Mouse (Mus musculus): Measurements from ENCODE around the gene Atp2b4. TPM values are rescaled to one million over a fixed set of nuclear protein-coding genes. Genes with fewer than 3 reads are reported as not detected.
A peak's percentile ranks its signal among the peaks of the same experiment; 100 is the strongest.
"Not testable (repeated sequence)": the region's sequence is repeated elsewhere in the genome, so short reads cannot be mapped to it uniquely, and the experiment has no call there.

The Atp2b4 gene
- polyA plus RNA-seq, 1 experiment from 2014 or later: 9.6 TPM

GRCm38 (mm10) chr1:133688301-133688700, 112.5 kb downstream of the Atp2b4 start:
- no peaks in the 10 kb centered on the region for H3K27me3 ChIP-seq
- ATAC-seq (ENCODE audit: borderline replicate concordance, extremely low read depth, low FRiP score, low TSS enrichment): no peak
- H3K4me2 ChIP-seq: no peak overlapping the region
- H3K9me3 ChIP-seq: no peaks in the 10 kb centered on the region
- WGBS: 69% methylated on average over 7 of the region's 7 CpGs
- no peak overlapping the region for H3K27ac ChIP-seq
- H3K9ac ChIP-seq: no peak overlapping the region
- no peak overlapping the region for H3K4me3 ChIP-seq
- no peaks in the 10 kb centered on the region for H3K36me3 ChIP-seq
- H3K4me1 ChIP-seq: peaks cover 8% of the 10 kb centered on the region

GRCm38 (mm10) chr1:133685749-133686519, 114.9 kb downstream of the Atp2b4 start:
- 55% methylated on average over 10 of the region's 10 CpGs for WGBS
- no peak overlapping the region for H3K9ac ChIP-seq
- no peak overlapping the region for H3K4me2 ChIP-seq
- peaks cover 5% of the 10 kb centered on the region for H3K4me1 ChIP-seq
- no peak overlapping the region for H3K4me3 ChIP-seq
- H3K36me3 ChIP-seq: no peaks in the 10 kb centered on the region
- peak overlapping the region; percentile 29; the same call in 1 of the 2 replicates for H3K27ac ChIP-seq
- H3K27me3 ChIP-seq: no peaks in the 10 kb centered on the region
- H3K9me3 ChIP-seq: no peaks in the 10 kb centered on the region
- ATAC-seq (ENCODE audit: borderline replicate concordance, extremely low read depth, low FRiP score, low TSS enrichment): peak; percentile 72

GRCm38 (mm10) chr1:133671801-133672200, 129.0 kb downstream of the Atp2b4 start:
- H3K36me3 ChIP-seq: no peaks in the 10 kb centered on the region
- 57% methylated on average over 3 of the region's 3 CpGs for WGBS
- H3K27me3 ChIP-seq: no peaks in the 10 kb centered on the region
- H3K4me3 ChIP-seq: no peak overlapping the region
- H3K27ac ChIP-seq: no peak overlapping the region
- H3K9me3 ChIP-seq: no peaks in the 10 kb centered on the region
- no peak overlapping the region for H3K9ac ChIP-seq
- H3K4me1 ChIP-seq: no peaks in the 10 kb centered on the region
- H3K4me2 ChIP-seq: no peak overlapping the region
- ATAC-seq (ENCODE audit: borderline replicate concordance, extremely low read depth, low FRiP score, low TSS enrichment): no peak

GRCm38 (mm10) chr1:133671266-133671665, 129.6 kb downstream of the Atp2b4 start:
- Histone ChIP-seq H3K9me3 (no peaks in the 10 kb centered on the region), H3K4me2 (no peak overlapping the region), H3K36me3 (no peaks in the 10 kb centered on the region), H3K9ac (no peak overlapping the region), H3K4me3 (no peak overlapping the region), H3K27ac (no peak overlapping the region), H3K4me1 (no peaks in the 10 kb centered on the region), H3K27me3 (no peaks in the 10 kb centered on the region)
- WGBS: 86% methylated on average over 3 of the region's 3 CpGs
- no peak for ATAC-seq (ENCODE audit: borderline replicate concordance, extremely low read depth, low FRiP score, low TSS enrichment)

GRCm38 (mm10) chr1:133670776-133671175, 130.1 kb downstream of the Atp2b4 start:
- no peak overlapping the region for H3K9ac ChIP-seq
- H3K36me3 ChIP-seq: no peaks in the 10 kb centered on the region
- no peaks in the 10 kb centered on the region for H3K9me3 ChIP-seq
- no peak overlapping the region for H3K27ac ChIP-seq
- H3K4me3 ChIP-seq: no peak overlapping the region
- ATAC-seq (ENCODE audit: borderline replicate concordance, extremely low read depth, low FRiP score, low TSS enrichment): no peak
- 70% methylated on average over 6 of the region's 6 CpGs for WGBS
- H3K27me3 ChIP-seq: no peaks in the 10 kb centered on the region
- H3K4me1 ChIP-seq: no peaks in the 10 kb centered on the region
- no peak overlapping the region for H3K4me2 ChIP-seq

- Histone ChIP-seq H3K27me3 (no peaks in the 10 kb centered on the region), H3K36me3 (no peaks in the 10 kb centered on the region), H3K27ac (no peak overlapping the region), H3K9me3 (no peaks in the 10 kb centered on the region), H3K4me3 (no peak overlapping the region), H3K9ac (no peak overlapping the region), H3K4me1 (no peaks in the 10 kb centered on the region), H3K4me2 (no peak overlapping the region)
- WGBS: 75% methylated on average over 12 of the region's 12 CpGs
- ATAC-seq (ENCODE audit: borderline replicate concordance, extremely low read depth, low FRiP score, low TSS enrichment): no peak
These were observed 130.7 kb downstream of the Atp2b4 start for GRCm38 (mm10) chr1:133670190-133670589.

- Histone ChIP-seq H3K9me3 (no peaks in the 10 kb centered on the region), H3K4me2 (no peak overlapping the region), H3K27ac (no peak overlapping the region), H3K4me1 (no peaks in the 10 kb centered on the region), H3K36me3 (no peaks in the 10 kb centered on the region), H3K4me3 (no peak overlapping the region), H3K9ac (no peak overlapping the region), H3K27me3 (no peaks in the 10 kb centered on the region)
- 73% methylated on average over 3 of the region's 3 CpGs for WGBS
- ATAC-seq (ENCODE audit: borderline replicate concordance, extremely low read depth, low FRiP score, low TSS enrichment): no peak
These were observed 132.2 kb downstream of the Atp2b4 start for GRCm38 (mm10) chr1:133668618-133669017.

GRCm38 (mm10) chr1:133667721-133668120, 133.1 kb downstream of the Atp2b4 start:
- WGBS: 48% methylated on average over 7 of the region's 7 CpGs
- H3K9me3 ChIP-seq: no peaks in the 10 kb centered on the region
- ATAC-seq (ENCODE audit: borderline replicate concordance, extremely low read depth, low FRiP score, low TSS enrichment): no peak
- no peak overlapping the region for H3K9ac ChIP-seq
- no peak overlapping the region for H3K27ac ChIP-seq
- H3K27me3 ChIP-seq: no peaks in the 10 kb centered on the region
- no peak overlapping the region for H3K4me2 ChIP-seq
- H3K36me3 ChIP-seq: no peaks in the 10 kb centered on the region
- no peaks in the 10 kb centered on the region for H3K4me1 ChIP-seq
- H3K4me3 ChIP-seq: no peak overlapping the region

GRCm38 (mm10) chr1:133665713-133666112, 135.1 kb downstream of the Atp2b4 start:
- H3K27ac ChIP-seq; ATAC-seq (ENCODE audit: borderline replicate concordance, extremely low read depth, low FRiP score, low TSS enrichment); H3K4me3 ChIP-seq; H3K4me2 ChIP-seq; H3K4me1 ChIP-seq; H3K36me3 ChIP-seq; H3K27me3 ChIP-seq; H3K9me3 ChIP-seq; H3K9ac ChIP-seq: not testable (repeated sequence)
- 81% methylated on average over 8 of the region's 8 CpGs for WGBS

GRCm38 (mm10) chr1:133664203-133664970, 136.5 kb downstream of the Atp2b4 start:
- Histone ChIP-seq H3K9ac (no peak overlapping the region), H3K27ac (no peak overlapping the region), H3K27me3 (no peaks in the 10 kb centered on the region), H3K36me3 (0 out of 2 replicates have a peak, but pooled peaks cover 2% of the 10 kb centered on the region), H3K4me1 (peaks cover 7% of the 10 kb centered on the region), H3K4me2 (no peak overlapping the region), H3K4me3 (no peak overlapping the region), H3K9me3 (no peaks in the 10 kb centered on the region)
- 67% methylated on average over 11 of the region's 11 CpGs for WGBS
- ATAC-seq (ENCODE audit: borderline replicate concordance, extremely low read depth, low FRiP score, low TSS enrichment): no peak

- 0 out of 2 replicates have a peak overlapping the region, but pooled peaks have one; percentile 1 for H3K27ac ChIP-seq
- 59% methylated on average over 4 of the region's 4 CpGs for WGBS
These were observed 137.4 kb downstream of the Atp2b4 start for GRCm38 (mm10) chr1:133663427-133663826.

GRCm38 (mm10) chr1:133662941-133663340, 137.9 kb downstream of the Atp2b4 start:
- no peak overlapping the region for H3K4me2 ChIP-seq
- H3K9ac ChIP-seq: no peak overlapping the region
- no peak for ATAC-seq (ENCODE audit: borderline replicate concordance, extremely low read depth, low FRiP score, low TSS enrichment)
- H3K36me3 ChIP-seq: peaks cover 13% of the 10 kb centered on the region
- H3K9me3 ChIP-seq: no peaks in the 10 kb centered on the region
- 91% methylated on average over 7 of the region's 7 CpGs for WGBS
- no peak overlapping the region for H3K4me3 ChIP-seq
- H3K27me3 ChIP-seq: no peaks in the 10 kb centered on the region
- peaks cover 21% of the 10 kb centered on the region for H3K4me1 ChIP-seq
- H3K27ac ChIP-seq: 0 out of 2 replicates have a peak overlapping the region, but pooled peaks have one; percentile 1

More at GRCm38 (mm10) chr1:133663427-133663826, 137.4 kb downstream of the Atp2b4 start:
- H3K4me3 ChIP-seq: no peak overlapping the region
- no peak overlapping the region for H3K4me2 ChIP-seq
- H3K36me3 ChIP-seq: peaks cover 10% of the 10 kb centered on the region; the same call in 1 of the 2 replicates
- no peak for ATAC-seq (ENCODE audit: borderline replicate concordance, extremely low read depth, low FRiP score, low TSS enrichment)
- no peaks in the 10 kb centered on the region for H3K9me3 ChIP-seq
- H3K4me1 ChIP-seq: peaks cover 16% of the 10 kb centered on the region
- H3K9ac ChIP-seq: no peak overlapping the region
- no peaks in the 10 kb centered on the region for H3K27me3 ChIP-seq

Data from lung, embryonic 15.5 days (tissue).